Mouse (Mus musculus): Measurements from ENCODE around the gene Gm49342. TPM values are rescaled to one million over a fixed set of nuclear protein-coding genes. Genes with fewer than 3 reads are reported as not detected.
"Not testable (repeated sequence)": the region's sequence is repeated elsewhere in the genome, so short reads cannot be mapped to it uniquely, and the experiment has no call there.

The Gm49342 gene
- polyA plus RNA-seq, 1 experiment from 2014 or later: 31.5 TPM

DNA sequence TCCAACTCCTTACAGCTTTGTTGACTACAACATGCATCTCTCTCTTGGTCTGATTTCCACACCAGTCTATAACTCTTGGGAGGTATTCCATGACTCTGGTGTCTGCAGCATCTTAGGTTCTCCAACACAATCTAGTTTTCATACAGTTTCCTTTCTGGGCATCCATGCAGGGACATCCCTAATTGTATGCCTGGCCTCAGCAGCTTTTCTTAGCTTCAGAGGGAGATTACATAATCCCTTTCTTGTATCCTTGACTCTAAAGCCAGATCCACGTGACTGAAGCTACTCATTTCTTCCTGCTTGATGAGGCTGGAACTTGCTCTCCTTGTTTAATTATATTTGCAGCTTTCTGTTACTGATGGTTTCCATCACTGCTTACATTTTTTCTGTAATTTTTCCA lies 7.7 kb upstream of the Gm49342 start:
- TF ChIP-seq CTCF (IDR thresholded peaks at IDR 0.05): no peak
- in situ Hi-C loops (cut with MboI; ENCODE audit: low pct_unique_long_range_greater_than_20kb): no loop called here
- ChIA-PET POLR2A (no interaction called here), CTCF (interaction anchor here (1.1 kb wide), 1 partner anchor 33 kb away, joined by 3 read pairs; no protein-coding TSS in a partner anchor)
- no peaks in the 10 kb centered on the region for H3K27me3 ChIP-seq
- ATAC-seq: no peak
- no peak for DNase-seq (ENCODE audit: low read depth, low spot score)

GRCm38 (mm10) chr14:50938119-50938908 lies 6.0 kb upstream of the Gm49342 start:
- ChIA-PET POLR2A (no interaction called here), CTCF (interaction anchor here (1.6 kb wide), 1 partner anchor 87 kb away, joined by 5 read pairs; no protein-coding TSS in a partner anchor)
- TF ChIP-seq CTCF (IDR thresholded peaks at IDR 0.05): no peak
- H3K27me3 ChIP-seq: no peaks in the 10 kb centered on the region
- no peak for ATAC-seq
- in situ Hi-C loops (cut with MboI; ENCODE audit: low pct_unique_long_range_greater_than_20kb): no loop called here
- DNase-seq (ENCODE audit: low read depth, low spot score): no peak

DNA sequence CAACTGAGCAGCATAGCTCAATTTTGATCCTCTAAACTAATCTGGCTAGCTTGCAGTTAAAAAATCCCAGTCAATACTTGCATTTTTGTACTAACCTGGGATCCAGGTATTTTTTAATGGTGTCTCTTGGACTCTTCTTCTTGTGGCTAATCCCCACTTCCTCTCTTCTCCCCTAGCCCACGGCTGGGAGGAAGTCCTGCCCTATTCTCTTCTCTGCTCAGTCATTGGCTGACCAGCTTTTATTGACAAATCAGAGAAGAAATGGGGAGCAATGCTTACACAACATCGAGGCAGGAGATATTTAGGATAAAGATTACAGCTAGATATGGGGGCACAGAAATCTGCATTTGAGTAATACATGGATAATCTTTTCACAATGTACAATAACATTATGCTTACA lies 5.4 kb upstream of the Gm49342 start:
- no peak for ATAC-seq
- DNase-seq (ENCODE audit: low read depth, low spot score): no peak
- TF ChIP-seq CTCF (IDR thresholded peaks at IDR 0.05): no peak
- ChIA-PET CTCF (interaction anchor here (1.6 kb wide), 1 partner anchor 86 kb away, joined by 5 read pairs; no protein-coding TSS in a partner anchor), POLR2A (no interaction called here)
- in situ Hi-C loops (cut with MboI; ENCODE audit: low pct_unique_long_range_greater_than_20kb): no loop called here
- no peaks in the 10 kb centered on the region for H3K27me3 ChIP-seq

DNA sequence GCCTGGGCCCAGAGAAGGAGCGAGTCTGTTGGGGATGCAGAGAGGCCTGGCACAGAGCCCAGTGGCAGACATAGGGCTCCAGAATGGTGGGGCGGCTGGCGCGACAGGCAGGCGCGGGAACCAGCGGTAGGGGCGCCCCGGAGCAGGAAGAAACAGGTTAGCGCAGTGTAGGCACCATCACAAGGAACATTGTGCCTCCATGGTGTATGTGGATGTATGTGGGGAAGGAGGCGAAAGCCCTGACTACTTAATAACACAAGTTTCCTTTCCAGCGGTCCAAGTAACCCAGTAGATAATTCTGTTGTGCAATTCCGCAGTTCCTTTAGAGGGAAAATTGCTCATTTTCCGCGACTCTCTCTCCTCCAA lies 334 bp downstream of the Gm49342 start:
- TF ChIP-seq CTCF (IDR thresholded peaks at IDR 0.05): peak; percentile 54
- ATAC-seq: peak; percentile 96
- POLR2A ChIA-PET; CTCF ChIA-PET; H3K27me3 ChIP-seq; in situ Hi-C loops (cut with MboI; ENCODE audit: low pct_unique_long_range_greater_than_20kb); DNase-seq (ENCODE audit: low read depth, low spot score): not testable (repeated sequence)

GRCm38 (mm10) chr14:50945081-50945480 lies 764 bp downstream of the Gm49342 start:
- ATAC-seq, CTCF ChIA-PET: not testable (repeated sequence)

DNA sequence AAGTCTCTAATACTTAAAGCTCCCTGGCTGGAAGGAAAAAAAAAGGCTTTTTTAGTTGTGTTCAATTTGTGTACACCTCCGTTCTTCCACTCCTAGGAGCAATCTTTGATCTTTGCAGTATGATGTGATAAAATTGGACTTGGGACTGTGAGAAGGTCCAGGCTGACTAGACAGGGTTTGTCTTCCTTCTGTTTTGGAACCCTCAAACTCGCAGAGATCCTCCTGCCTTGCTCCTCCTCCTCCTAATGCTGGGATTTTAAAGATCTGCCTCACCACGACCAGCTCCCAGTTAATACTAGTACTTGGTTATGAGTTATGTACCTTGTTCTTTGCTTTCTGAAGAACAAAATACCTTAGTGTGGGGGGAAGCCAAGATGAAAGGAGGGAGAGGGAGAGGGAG lies 1.2 kb downstream of the Gm49342 start:
- in situ Hi-C loops (cut with MboI; ENCODE audit: low pct_unique_long_range_greater_than_20kb); DNase-seq (ENCODE audit: low read depth, low spot score); ATAC-seq; POLR2A ChIA-PET; H3K27me3 ChIP-seq; CTCF ChIA-PET: not testable (repeated sequence)

More at GRCm38 (mm10) chr14:50945081-50945480, 764 bp downstream of the Gm49342 start:
- DNase-seq (ENCODE audit: low read depth, low spot score); H3K27me3 ChIP-seq; in situ Hi-C loops (cut with MboI; ENCODE audit: low pct_unique_long_range_greater_than_20kb); POLR2A ChIA-PET: not testable (repeated sequence)

- CTCF ChIA-PET: no interaction called here
Measured at GRCm38 (mm10) chr14:50955487-50955886, 11.2 kb downstream of the Gm49342 start.

DNA sequence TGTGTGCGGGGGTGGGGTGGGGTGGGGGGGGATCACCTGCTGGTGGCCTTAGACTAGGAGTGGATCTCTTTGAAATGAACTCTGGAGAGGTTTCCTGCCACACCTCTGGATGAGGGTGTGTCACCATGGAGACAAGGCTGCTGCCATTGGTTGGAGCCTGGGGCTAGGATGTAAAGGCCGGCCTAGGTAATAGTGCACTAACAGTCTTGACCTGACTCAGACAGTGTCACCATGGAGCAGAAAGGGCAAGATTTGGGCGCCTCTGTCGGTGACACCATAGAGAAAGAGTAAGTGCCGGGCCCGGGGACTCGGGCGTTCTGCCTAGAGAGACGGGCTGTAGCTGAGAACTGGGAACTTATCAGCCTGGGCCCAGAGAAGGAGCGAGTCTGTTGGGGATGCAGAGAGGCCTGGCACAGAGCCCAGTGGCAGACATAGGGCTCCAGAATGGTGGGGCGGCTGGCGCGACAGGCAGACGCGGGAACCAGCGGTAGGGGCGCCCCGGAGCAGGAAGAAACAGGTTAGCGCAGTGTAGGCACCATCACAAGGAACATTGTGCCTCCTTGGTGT lies 11.7 kb downstream of the Gm49342 start, which contains the start of gene Pnp2:
Gene Pnp2 (plus strand): TSS at position 51 of the 567 bp plus-strand sequence.
- H3K27me3 ChIP-seq; DNase-seq (ENCODE audit: low read depth, low spot score); in situ Hi-C loops (cut with MboI; ENCODE audit: low pct_unique_long_range_greater_than_20kb); POLR2A ChIA-PET; CTCF ChIA-PET: not testable (repeated sequence)
- ATAC-seq: peak; percentile 44

More at GRCm38 (mm10) chr14:50955487-50955886, 11.2 kb downstream of the Gm49342 start:
- TF ChIP-seq CTCF (IDR thresholded peaks at IDR 0.05): no peak
- in situ Hi-C loops (cut with MboI; ENCODE audit: low pct_unique_long_range_greater_than_20kb): no loop called here
- ATAC-seq: no peak
- POLR2A ChIA-PET: no interaction called here
- H3K27me3 ChIP-seq: no peaks in the 10 kb centered on the region
- DNase-seq (ENCODE audit: low read depth, low spot score): no peak

- CTCF ChIA-PET; H3K27me3 ChIP-seq; DNase-seq (ENCODE audit: low read depth, low spot score); in situ Hi-C loops (cut with MboI; ENCODE audit: low pct_unique_long_range_greater_than_20kb); POLR2A ChIA-PET: not testable (repeated sequence)
- ATAC-seq: peak; percentile 39
Measured at GRCm38 (mm10) chr14:50956724-50957123, 12.4 kb downstream of the Gm49342 start.

- DNase-seq (ENCODE audit: low read depth, low spot score); in situ Hi-C loops (cut with MboI; ENCODE audit: low pct_unique_long_range_greater_than_20kb); CTCF ChIA-PET; H3K27me3 ChIP-seq; POLR2A ChIA-PET; ATAC-seq: not testable (repeated sequence)
Measured at GRCm38 (mm10) chr14:50957146-50957545, 12.8 kb downstream of the Gm49342 start.

DNA sequence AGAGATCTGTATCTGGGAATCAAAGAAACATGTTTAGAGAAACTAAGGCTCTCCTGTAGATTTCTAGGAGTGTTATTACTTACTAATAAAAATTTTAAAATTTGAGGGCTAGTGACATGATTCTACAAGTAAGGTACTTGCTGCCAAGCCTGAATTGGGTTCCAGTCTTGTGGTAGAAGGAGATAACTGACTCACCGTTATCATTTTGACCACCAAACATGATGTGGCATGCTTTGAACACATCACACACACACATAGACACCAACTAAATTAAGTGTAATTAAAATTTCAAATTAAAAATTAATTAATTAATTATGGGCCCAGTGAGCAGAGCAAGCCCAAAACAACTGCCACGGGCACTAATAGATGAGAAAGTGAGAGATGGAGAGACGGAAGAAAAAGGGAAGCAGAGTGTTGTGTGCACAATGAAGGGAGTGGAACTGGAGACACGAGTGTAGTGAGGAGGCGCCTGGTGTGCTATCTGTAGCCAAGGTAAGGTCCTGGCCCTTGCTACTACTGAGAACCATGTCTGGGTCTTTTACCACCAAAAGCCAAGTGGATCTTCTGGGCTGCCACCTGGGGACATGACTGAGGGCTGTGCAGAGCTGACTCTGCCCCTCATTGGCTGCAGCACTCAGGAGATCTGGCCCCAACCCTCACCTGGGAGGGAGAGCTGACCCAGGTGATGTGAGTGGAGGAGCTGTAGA lies 14.1 kb downstream of the Gm49342 start:
- ATAC-seq; CTCF ChIA-PET; POLR2A ChIA-PET; DNase-seq (ENCODE audit: low read depth, low spot score); in situ Hi-C loops (cut with MboI; ENCODE audit: low pct_unique_long_range_greater_than_20kb); H3K27me3 ChIP-seq: not testable (repeated sequence)
